Mouse (Mus musculus) gastrocnemius, postnatal 4 days (tissue): Measurements from ENCODE around the gene P2ry13. TPM values are rescaled to one million over a fixed set of nuclear protein-coding genes. Genes with fewer than 3 reads are reported as not detected.

Source experiments
- DNase-seq, 2 experiments: peaks; one replicate each; pipeline ENCODE4 v3.0.0; 2021 to 2022; ENCODE audit warnings: low spot score in 2 of 2, mixed read lengths in 2 of 2
- total RNA-seq, 2 experiments: library from RNA; stranded (reverse); gene quantifications; 2 replicates each; pipeline ENCODE4 v1.2.3; 2021

The P2ry13 gene
- total RNA-seq, 2 experiments from 2014 or later: 1.3 to 2.0 TPM

DNA sequence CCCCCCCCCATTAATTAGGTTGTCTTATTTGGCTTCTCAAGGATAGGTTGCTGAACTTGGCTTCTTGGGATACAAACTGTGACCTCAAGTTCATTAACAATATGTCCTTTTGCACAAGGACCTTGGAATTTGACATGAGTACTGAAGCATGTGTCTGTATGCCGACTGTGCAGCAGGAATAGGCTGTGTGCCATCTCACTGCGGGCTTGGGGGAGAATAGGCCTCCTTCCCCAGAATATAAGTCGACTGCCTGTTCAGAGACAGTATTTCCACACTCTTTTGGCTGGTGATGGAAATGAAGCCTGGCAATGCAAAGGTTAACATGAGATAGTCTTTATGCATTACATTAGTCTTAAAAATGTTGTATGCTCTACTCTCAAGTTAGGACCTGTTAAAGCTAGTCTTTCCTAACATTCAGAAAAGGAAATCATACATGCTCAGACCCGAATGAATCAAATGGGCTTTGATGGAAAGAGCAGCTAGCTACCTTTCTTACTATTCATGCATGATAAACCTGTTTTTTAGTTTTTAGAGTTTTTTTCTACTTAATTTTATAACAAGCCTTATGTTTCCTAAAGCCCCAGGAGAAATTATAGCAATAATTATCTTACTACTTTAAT is 13.2 kb downstream of the P2ry13 start:
- DNase-seq: no peak

DNA sequence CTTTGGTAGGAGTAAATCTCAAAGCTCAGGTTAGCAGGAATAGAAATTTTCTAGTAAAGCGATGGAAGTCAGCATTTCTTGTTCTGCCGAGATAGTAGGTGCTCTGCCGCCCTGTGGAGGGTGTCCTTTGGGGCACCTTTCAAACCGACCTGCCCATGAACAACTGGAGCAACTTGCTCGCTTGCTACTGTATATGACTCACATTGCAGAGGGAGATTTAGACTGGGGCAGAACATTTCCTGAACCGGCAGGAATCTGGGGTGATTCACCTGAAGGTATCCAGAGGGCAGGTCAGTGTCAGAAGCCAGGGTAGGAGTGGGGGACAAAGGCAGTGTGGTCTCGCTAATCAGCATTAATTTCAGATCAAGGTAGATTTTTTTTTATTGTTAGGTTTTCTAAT is 15.7 kb downstream of the P2ry13 start, which contains the start of gene Gpr87:
Gene Gpr87 (minus strand): TSS at position 167 of the 400 bp plus-strand sequence.
- no peak for DNase-seq

DNA sequence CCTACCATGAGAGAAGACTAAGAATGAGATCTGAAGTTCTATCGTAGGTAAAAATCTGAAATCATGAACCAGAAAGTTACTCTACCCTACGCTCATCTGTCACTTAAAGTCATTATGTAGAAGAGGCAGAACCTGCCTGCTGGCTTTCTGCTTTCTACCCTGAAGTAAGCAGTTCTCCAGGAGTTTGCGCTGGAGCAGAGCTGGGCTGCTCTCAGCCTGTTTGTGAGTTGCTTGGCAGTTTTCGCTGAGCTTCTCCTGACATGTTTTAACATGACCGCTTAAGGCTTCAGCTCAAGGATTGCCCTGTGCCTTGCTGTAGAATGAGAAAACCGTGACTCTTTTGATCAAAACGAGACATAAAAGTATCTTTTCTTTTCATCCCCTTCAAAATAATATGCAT is 16.6 kb downstream of the P2ry13 start:
- no peak for DNase-seq

DNA sequence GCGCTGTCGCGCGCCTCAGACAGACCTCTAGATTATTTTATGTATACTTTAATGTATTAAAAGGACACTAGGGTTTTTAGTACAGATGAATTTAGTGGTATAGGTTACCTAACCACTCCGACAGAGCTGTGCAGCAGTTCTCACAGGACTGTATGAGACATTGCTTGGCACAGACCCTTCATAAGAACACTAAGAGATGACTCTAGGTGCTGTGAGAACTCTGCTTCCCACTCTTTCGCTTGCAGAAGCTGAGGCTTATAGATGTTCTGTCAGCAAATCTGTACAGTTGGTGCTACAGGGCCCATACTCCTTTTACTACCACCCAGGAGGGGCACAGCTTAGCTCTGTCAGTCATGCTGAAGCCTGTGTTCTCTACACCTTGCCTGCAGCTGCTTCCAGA is 19.0 kb downstream of the P2ry13 start:
- no peak for DNase-seq

DNA sequence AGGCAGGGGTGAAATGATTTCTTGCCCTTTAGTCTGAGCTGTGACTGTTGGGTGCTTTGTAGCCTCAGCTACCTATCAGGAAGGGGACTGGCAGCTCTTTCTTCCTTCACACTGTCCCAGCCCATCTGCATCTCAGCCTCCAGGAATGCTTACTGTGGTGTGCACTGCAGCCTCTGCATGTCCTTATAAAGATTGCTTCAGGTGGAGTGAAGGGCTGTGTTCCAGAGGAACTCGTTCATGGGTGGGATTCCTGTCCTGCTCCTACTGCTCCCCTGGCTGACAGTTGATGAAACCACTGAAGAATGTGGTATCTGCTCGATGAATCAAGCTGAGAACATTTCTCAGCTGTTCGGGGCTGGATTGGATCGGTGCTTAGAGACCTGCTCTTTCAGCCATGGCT is 23.3 kb downstream of the P2ry13 start:
- DNase-seq: no peak

DNA sequence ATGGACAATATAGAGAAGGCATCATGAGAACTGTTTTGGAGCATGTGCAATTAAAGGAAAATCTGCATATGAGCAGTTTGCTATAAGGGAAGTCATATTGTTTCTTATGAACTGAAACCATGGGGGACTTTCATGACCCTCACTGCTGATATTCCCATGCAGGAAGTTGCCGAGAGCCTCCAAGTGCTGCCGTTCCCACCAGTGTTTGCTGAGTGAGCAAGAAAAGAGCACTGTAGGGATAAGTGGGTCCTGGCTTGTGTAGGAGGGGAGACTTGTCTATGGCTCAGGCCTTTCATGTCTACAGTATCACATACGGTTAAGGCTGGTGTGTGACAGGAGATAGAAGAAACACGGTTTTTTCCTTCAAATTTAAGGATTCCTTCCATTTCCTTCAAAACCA is 25.0 kb downstream of the P2ry13 start:
- no peak for DNase-seq

DNA sequence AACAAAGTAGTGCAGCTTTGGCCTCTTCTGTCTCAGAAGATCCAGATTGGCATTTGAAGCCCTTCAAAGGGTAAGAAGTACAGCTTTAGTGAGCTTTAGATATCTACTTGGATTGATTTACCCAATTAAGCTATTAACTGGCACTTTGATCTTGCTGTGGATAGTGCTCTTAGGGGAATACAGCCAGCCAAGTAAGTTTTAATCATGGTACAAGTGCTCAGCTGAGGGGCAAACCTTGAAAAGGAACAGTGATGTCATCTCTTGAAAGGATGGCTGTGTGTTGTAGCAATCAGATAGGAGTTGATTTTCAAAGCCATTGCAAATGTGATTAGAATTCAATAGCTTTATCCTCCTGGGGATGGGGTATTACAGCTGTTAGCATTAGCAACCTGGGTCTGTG is 28.6 kb downstream of the P2ry13 start:
- no peak for DNase-seq

DNA sequence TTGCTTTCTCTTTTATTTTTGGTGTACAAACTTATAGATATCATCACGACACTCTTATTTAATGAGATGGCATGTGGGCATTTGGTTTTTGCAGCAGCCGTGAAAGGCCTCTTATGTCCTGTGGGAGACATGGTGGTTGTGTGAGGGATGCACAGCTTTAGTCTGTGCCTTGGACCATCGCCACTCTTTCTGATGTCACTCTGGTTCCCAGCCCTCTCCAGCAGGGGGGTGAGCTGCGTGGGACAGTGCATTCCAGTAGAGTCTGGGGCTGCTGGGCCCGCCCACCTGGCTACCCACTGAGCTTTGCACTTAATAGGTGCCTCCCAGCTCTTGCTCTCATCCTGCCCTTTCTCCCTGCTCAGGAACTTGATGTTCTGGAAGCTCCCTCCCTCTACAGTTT is 29.5 kb downstream of the P2ry13 start:
- DNase-seq: no peak

DNA sequence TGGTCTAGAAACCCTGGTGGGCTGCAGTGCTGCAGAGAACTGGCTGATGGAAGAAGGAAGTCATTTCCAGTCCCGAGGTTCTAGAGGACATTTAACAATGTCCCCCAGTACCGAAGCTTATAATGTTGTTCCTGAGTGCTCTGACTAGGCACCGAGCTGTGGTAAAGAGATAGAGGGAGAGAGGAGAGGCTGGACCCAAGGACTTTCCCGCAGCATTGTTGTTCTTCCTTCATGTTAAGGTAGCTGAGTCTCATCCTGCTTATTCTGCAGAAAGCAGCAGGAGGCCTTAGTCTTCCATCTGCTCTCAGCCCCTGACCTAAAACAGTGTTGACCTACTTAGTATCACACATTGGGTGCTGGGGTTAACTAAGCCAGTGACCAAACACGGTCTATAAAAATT is 33.8 kb downstream of the P2ry13 start:
- DNase-seq: no peak

DNA sequence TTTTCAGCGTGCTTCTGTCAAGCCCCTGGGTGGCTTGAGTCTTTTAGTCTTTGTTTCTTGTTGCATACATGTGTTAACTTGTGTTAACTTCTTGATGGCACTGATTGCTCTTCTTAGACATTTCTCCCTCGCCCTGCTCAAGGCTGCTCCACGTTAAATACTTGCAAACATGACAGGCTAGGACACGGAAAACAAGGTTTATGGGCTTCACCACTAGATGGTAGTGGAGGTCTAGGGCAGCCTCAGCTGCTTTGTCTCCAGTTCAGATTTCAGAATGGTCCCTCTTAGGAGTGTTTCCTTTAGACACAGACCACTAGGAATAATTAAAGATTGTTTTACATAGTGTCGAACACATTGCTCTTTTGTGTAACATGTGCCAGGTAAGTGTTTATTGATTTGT is 35.4 kb downstream of the P2ry13 start:
- DNase-seq: peak in 1 of 2 experiments; percentile 24

DNA sequence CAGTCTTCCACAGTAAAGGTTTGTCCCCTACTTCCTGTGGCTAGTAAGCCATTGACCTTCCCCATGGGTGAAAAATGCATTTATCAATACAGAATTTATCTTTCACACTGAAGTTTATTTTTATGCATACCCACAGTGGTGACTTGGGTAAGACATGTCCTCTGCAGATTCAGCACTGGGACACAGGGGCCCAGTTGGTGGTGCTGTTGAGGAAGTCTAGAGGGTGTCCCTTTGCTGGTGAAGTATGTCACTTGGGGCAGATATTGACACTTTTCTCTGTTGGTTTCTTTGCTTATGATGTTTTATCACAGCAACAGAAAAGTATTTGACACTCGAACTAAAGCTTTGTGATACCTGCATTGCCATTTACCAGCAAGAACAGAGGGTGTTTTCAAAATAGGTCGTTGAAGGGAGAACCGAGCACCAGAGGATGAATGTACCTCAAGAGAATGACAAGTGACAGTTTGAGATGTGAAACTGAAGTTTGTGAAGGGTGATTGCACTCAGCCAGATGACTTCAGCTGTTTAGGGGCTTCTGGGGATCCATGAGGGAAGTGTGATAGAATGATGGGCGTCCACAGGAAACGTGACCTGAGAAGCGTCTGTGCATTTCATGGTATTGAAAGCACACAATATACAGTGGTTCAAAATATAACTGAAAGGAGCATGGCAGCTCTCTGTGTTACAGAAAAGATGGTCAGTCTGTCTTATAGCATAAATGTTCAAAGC is 36.1 kb downstream of the P2ry13 start:
- DNase-seq: no peak

DNA sequence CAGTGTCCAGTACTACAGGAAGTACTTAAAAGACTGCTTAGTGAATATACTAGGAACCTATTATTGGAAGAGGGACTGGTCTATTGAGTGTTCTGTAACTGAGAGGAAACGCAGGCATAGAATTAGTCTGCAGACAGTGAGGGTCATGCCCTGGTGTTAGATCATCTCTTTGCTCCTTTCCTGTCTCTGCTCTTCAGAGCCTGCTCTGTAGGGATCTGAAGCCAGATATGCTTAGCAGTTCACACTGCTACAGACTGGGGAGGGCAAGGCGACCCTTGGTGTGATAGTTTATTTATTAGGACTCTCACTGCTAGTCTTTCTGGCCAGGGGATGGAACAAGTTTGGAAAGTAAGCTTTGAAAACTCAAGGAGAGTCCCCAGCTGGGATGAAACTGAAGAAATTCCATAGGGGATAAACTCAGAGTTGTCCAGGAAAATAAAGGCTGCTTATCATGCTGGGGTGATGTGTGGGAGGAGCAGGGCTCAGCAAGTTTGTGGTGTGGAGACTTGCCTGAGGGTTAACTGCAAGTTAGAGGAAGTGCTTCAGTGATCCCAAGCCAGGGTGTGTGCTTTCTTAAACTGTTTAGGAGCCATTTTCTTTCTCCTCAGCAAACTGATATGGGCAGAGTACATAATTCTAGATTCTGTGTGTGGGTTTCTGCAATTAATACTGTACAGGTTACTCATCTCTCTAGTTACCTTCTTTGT is 40.6 kb downstream of the P2ry13 start:
- no peak for DNase-seq

DNA sequence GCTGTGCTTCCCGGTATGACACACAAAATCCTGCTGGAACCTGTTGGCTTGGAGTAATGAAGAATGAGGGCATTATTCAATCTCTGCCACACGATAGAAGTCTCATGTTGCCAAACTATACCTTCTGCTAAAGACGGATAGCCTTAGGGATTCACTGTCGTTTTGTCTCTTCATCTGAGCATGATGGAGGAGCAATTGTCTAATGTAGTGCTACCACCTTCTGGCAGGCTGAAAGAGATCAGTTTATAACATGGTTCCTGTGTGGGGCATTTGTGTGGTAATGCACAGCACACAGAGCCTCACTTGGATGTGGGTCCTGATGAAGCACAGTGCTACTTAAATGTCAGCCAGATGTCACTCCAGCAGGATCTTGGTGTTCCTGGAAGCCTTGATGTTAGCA is 41.5 kb downstream of the P2ry13 start:
- no peak for DNase-seq

DNA sequence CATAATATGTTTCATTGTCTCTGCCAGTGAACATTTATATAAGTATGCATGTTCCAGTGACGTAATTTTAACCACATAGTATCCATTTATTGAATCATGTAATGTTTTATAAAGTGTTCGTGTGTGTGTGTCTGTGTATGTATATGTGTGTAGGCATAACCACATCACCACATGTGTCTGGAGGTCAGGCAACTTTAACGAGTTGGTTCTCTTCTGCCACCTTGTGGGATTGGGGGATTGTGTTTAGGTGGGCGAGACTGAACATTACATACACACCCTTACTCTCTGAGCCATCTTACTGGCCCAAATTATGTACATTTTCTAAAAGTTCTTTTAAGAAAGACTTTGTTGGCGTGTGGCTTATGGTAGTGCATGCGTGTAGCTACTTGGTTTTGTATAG is 42.2 kb downstream of the P2ry13 start:
- DNase-seq: no peak

DNA sequence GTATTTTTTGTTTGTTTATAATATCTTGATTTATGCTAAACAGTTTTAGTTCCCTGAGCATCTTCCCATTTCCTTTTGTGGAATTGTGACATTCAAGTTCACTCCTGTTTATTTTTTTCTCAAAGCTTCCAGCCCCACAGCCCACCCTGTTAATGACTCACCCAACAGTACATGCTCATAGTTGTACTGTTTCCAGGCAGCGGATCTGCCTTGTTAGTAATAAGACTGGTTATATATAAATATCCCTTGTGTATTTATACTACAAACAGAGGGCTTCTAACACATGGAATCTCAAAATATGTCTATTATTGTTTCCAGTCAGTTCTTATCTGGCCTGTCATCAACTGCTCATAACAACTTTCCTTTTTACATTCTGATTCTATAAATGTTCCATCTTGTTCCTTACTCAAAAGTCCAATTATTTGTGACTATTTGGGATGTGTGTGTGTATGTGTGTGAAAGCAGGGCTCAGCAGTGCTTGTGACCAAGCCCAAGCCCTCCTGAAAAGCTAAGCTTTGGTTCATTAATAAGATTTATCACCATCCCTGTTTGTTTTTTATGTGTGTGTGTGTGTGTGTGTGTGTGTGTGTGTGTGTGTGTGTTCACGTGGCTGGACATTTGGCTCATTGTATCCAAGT is 43.1 kb downstream of the P2ry13 start:
- DNase-seq: no peak

DNA sequence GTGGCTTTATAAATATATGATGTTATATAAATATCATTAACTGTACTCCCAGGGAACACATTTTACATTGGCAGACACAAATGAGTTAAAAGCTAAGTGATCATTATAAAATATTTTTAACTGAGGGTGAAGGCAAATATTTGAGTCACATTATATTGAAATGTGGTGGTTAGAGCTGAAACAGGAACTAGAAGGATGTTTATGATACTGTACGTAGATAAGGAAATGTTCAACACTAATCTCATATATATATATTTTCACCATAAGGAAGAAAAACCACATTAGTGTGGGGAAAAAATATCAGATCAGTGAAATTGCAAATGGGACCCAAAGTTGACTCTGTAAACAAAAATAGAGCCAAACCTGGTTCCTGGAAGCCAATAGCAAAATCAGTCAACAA is 50.2 kb downstream of the P2ry13 start:
- DNase-seq: no peak

Other genes with a start within 250 kb of the P2ry13 start
- 1 to 10 TPM; 6.4 to 6.9 TPM for gene Med12l, start 205.1 kb downstream of the P2ry13 start, total RNA-seq
- gene Gpr171, start 109.1 kb downstream of the P2ry13 start, total RNA-seq: under 1 TPM; 0.12 to 0.23 TPM
- gene P2ry14, start 57.3 kb downstream of the P2ry13 start, total RNA-seq: 1 to 10 TPM; 1.0 to 1.7 TPM
- not detected for gene Gpr87, start 15.8 kb downstream of the P2ry13 start, total RNA-seq
- 1 to 10 TPM; 4.0 TPM for gene P2ry12, start 52.0 kb upstream of the P2ry13 start, total RNA-seq
- 10 to 100 TPM; 38.9 to 45.0 TPM for gene Igsf10, start 133.5 kb upstream of the P2ry13 start, total RNA-seq